Mouse (Mus musculus) heart, embryonic 13.5 days (tissue): Measurements from ENCODE around the gene Paqr7. TPM values are rescaled to one million over a fixed set of nuclear protein-coding genes. Genes with fewer than 3 reads are reported as not detected.

Experiments used
- ATAC-seq: fragments of 200-750 bp; cut with Nextera tagmentation; 2 replicates; pipeline ENCODE4 v1.8.0; 2017; ENCODE audit warnings: moderate TSS enrichment; ENCODE audit not compliant: insufficient number of reproducible peaks, low FRiP score, low TSS enrichment; ENCODE audit errors: extremely low read depth
- H3K27ac ChIP-seq: fragments of 300-500 bp; sonication (generic); replicated peaks from 2 replicates; pipeline ENCODE4 v1.5.1; 2015; ENCODE audit warnings: moderate library complexity, mild to moderate bottlenecking, inconsistent platforms
- H3K27me3 ChIP-seq: fragments of 300-500 bp; sonication (generic); replicated peaks from 2 replicates; pipeline ENCODE4 v1.6.1; 2015; ENCODE audit warnings: mild to moderate bottlenecking, inconsistent platforms
- H3K36me3 ChIP-seq: fragments of 300-500 bp; sonication (generic); 2 replicates; pipeline ENCODE4 v1.6.1; 2015; ENCODE audit warnings: mild to moderate bottlenecking, inconsistent platforms
- H3K4me1 ChIP-seq: fragments of 300-500 bp; sonication (generic); 2 replicates; pipeline ENCODE4 v1.6.1; 2015; ENCODE audit warnings: inconsistent platforms
- H3K4me2 ChIP-seq: fragments of 300-500 bp; sonication (generic); 2 replicates; pipeline ENCODE4 v1.6.1; 2015; ENCODE audit warnings: inconsistent platforms, mild to moderate bottlenecking, moderate library complexity
- H3K4me3 ChIP-seq: fragments of 300-500 bp; sonication (generic); 2 replicates; pipeline ENCODE4 v1.5.1; 2015; ENCODE audit warnings: moderate library complexity, mild to moderate bottlenecking, inconsistent platforms
- H3K9ac ChIP-seq: fragments of 300-500 bp; sonication (generic); 2 replicates; pipeline ENCODE4 v1.6.1; 2015; ENCODE audit warnings: inconsistent platforms, mild to moderate bottlenecking, moderate library complexity
- H3K9me3 ChIP-seq: fragments of 300-500 bp; sonication (generic); 2 replicates; pipeline ENCODE4 v1.6.1; 2016; ENCODE audit warnings: inconsistent platforms
- WGBS: fragments of 180-500 bp; shearing (Covaris S2); methylation state at CpG from one replicate; pipeline ENCODE4 v1.1.7; 2015; ENCODE audit warnings: mixed read lengths; 5-methylcytosine and 5-hydroxymethylcytosine counted together
- polyA plus RNA-seq: library from polyadenylated mRNA; unstranded; fragments of >200 nt; fragmentation: Nextera tagmentation; extraction: Ambion mirVana; gene quantifications from 2 replicates; pipeline ENCODE4 v1.2.1, GENCODE M21; 2015

The Paqr7 gene
- polyA plus RNA-seq, 1 experiment from 2014 or later, result 10.0 TPM

- no peak for ATAC-seq
- H3K36me3 ChIP-seq, result peaks cover 19% of the 10 kb centered on the region
- H3K27me3 ChIP-seq, result no peaks in the 10 kb centered on the region
- WGBS, result 85% methylated on average over 4 of the region's 4 CpGs
- no peaks in the 10 kb centered on the region for H3K4me1 ChIP-seq
- no peak overlapping the region for H3K4me2 ChIP-seq
- H3K9me3 ChIP-seq, result no peaks in the 10 kb centered on the region
- H3K9ac ChIP-seq, result no peak overlapping the region
- H3K4me3 ChIP-seq, result no peak overlapping the region
- no peak overlapping the region for H3K27ac ChIP-seq
These were observed 8.8 kb downstream of the Paqr7 start for GRCm38 (mm10) chr4:134505303-134505789.

DNA sequence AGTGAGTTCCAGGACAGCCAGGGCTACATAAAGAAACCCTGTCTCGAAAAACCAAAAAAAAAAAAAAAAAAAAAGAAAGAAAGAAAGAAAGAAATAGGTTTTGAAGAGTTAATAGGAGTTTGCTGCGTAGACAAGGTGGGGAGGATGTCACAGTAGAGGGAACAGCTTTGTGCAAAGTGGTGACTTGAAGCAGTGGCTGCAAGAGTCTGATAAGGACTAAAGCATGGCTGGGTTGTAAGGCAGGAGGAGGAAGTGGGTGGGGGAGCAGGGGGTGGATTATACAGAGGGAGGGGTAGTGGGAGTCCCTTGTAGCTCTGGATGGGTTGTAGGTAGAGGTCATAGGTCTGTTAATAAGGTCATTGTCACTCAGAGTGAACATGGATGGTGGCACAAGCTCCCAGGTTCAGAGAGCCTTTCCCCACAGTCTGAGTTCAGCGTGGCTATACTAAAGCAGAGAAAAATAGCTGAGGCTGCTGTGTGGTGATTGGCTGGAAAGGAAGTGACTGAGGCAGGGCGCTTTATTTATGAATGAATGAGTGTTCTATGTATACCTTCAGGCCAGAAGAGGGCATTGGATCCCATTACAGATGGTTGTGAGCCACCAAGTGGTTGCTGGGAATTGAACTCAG, 9.6 kb downstream of the Paqr7 start:
- Histone ChIP-seq H3K27me3 (no peaks in the 10 kb centered on the region), H3K27ac (no peak overlapping the region), H3K4me3 (no peak overlapping the region), H3K36me3 (peaks cover 19% of the 10 kb centered on the region), H3K9me3 (no peaks in the 10 kb centered on the region), H3K4me1 (peaks cover 1% of the 10 kb centered on the region), H3K4me2 (no peak overlapping the region), H3K9ac (no peak overlapping the region)
- 67% methylated on average over 3 of the region's 4 CpGs for WGBS
- ATAC-seq, result no peak

DNA sequence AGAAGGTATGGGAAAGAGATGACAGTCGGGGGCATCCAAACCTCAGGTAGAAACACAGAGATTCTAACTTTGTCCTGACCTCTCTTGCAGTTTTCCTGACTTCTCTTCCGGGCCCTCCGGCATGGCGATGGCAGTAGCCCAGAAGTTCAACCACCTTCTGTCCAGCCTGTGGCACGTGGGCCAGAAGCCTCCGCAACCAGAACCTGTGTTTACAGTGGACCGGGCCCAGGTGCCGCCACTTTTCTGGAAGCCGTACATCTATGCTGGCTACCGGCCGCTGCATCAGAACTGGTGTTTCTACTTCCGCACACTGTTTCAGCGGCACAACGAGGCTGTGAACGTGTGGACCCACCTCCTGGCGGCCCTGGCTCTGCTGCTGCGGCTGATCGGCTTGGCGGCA, 10.2 kb downstream of the Paqr7 start:
- WGBS, result 83% methylated on average over 19 of the region's 19 CpGs
- peaks cover 19% of the 10 kb centered on the region for H3K36me3 ChIP-seq

DNA sequence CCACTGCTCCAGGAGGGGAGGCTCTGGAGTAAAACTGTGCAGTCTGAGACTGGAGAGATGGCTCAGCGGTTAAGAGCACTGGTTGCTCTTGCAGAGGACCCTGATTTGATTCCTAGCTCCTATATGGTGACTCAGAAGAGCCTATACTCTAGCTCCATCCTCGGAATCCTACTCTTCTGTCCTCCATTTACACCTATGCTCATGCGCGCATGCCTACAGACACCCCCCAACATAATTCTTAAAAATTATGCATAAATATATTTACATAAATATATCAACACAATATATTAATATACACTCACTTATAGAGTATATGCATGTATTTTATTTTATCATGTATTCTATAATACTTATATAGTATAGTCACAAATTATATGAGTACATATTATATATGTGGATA, 13.9 kb downstream of the Paqr7 start:
- Histone ChIP-seq H3K27ac (no peak overlapping the region), H3K4me1 (peaks cover 41% of the 10 kb centered on the region), H3K4me2 (peak overlapping the region; percentile 95), H3K9me3 (no peaks in the 10 kb centered on the region), H3K36me3 (peaks cover 19% of the 10 kb centered on the region), H3K9ac (no peak overlapping the region), H3K27me3 (no peaks in the 10 kb centered on the region), H3K4me3 (peak overlapping the region; percentile 75)
- no peak for ATAC-seq
- 75% methylated on average over 4 of the region's 4 CpGs for WGBS

More for the DNA sequence above, 10.2 kb downstream of the Paqr7 start:
- H3K27me3 ChIP-seq, result no peaks in the 10 kb centered on the region
- no peak overlapping the region for H3K9ac ChIP-seq
- H3K9me3 ChIP-seq, result no peaks in the 10 kb centered on the region
- H3K4me2 ChIP-seq, result no peak overlapping the region
- peaks cover 8% of the 10 kb centered on the region for H3K4me1 ChIP-seq
- H3K27ac ChIP-seq, result no peak overlapping the region
- no peak overlapping the region for H3K4me3 ChIP-seq
- ATAC-seq, result no peak

- Histone ChIP-seq H3K4me2 (peak within 1 kb of the TSS; percentile 95), H3K36me3 (peaks cover 19% of the 10 kb centered on the region), H3K27ac (peak within 1 kb of the TSS; percentile 61), H3K27me3 (no peaks in the 10 kb centered on the region), H3K9ac (peak within 1 kb of the TSS; percentile 85), H3K9me3 (no peaks in the 10 kb centered on the region), H3K4me3 (peak within 1 kb of the TSS; percentile 75), H3K4me1 (peaks cover 46% of the 10 kb centered on the region)
- WGBS, result under 1% methylated on average over 42 of the region's 42 CpGs
- peak; percentile 88 for ATAC-seq
These were observed 14.4 kb downstream of the Paqr7 start, which contains the start of gene Aunip for GRCm38 (mm10) chr4:134510845-134511411. TSS of gene Aunip (plus strand) at chr4:134510999.

- Histone ChIP-seq H3K4me1 (peaks cover 54% of the 10 kb centered on the region), H3K9ac (peak overlapping the region; percentile 85), H3K4me2 (peak overlapping the region; percentile 95), H3K27me3 (no peaks in the 10 kb centered on the region), H3K9me3 (no peaks in the 10 kb centered on the region), H3K4me3 (peak overlapping the region; percentile 75), H3K27ac (no peak overlapping the region), H3K36me3 (peaks cover 18% of the 10 kb centered on the region)
- ATAC-seq, result no peak
- WGBS, result 57% methylated on average over 6 of the region's 6 CpGs
These were observed 15.2 kb downstream of the Paqr7 start for GRCm38 (mm10) chr4:134511730-134512129.

DNA sequence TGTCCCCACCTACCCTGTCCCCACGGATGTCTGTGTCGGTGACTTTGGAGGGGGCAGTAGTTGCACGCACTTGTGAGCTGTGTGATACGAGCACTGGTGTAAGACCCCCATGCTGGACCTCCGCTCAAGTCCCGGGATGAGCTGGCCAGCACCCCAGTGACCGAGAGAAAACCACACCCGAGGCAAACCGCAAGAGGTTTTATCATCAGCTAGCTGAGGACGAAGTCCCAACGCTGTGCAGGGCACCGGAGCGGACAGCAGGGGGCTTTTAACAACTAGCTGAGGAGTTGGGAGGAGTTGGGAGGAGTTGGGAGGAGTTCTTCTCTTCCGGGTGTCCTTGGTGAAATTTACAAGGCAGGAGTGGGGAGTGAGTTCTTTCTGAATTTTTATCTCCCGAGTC, 16.3 kb downstream of the Paqr7 start:
- H3K36me3 ChIP-seq, result peaks cover 7% of the 10 kb centered on the region
- H3K4me2 ChIP-seq, result peak overlapping the region; percentile 95
- 8% methylated on average over 15 of the region's 15 CpGs for WGBS
- no peak for ATAC-seq
- H3K4me3 ChIP-seq, result peak overlapping the region; percentile 43
- peak overlapping the region; percentile 76 for H3K9ac ChIP-seq
- H3K4me1 ChIP-seq, result peaks cover 65% of the 10 kb centered on the region
- peak overlapping the region; percentile 72; the same call in 1 of the 2 replicates for H3K27ac ChIP-seq
- no peaks in the 10 kb centered on the region for H3K27me3 ChIP-seq
- no peaks in the 10 kb centered on the region for H3K9me3 ChIP-seq

DNA sequence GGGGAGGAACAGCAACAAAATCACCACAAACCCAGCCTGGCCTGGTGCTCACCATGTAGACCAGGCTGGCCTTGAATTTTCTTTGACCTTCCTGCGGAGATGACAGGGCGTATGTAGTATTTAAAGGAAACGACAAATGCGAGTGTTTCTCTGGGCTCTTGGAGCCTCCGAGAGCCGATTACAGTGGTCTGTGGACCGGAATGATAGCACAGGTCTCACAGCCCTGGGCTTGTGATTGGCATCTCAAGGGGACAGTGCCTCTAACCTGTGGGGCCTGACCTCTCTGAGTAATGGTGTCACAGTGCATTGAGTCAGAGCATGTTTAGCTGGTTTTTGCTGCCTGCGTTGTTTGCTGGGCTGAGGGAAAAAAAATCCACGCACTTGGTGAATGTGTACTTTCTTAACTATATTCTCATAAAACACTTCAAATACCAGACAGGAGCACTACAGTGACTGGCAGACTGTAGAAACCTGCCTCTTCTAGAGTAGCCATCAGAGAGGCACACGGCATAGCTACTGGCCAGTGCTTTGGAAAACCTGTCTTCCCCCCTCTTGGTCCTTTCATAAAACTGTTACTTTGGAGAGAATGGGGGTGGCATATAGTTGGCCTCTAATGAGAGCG, 17.9 kb downstream of the Paqr7 start:
- ATAC-seq, result no peak
- 72% methylated on average over 11 of the region's 11 CpGs for WGBS
- Histone ChIP-seq H3K4me1 (peaks cover 74% of the 10 kb centered on the region), H3K9ac (peak overlapping the region; percentile 35; the same call in 1 of the 2 replicates), H3K4me3 (no peak overlapping the region), H3K9me3 (no peaks in the 10 kb centered on the region), H3K27ac (0 out of 2 replicates have a peak overlapping the region, but pooled peaks have one; percentile 2), H3K27me3 (no peaks in the 10 kb centered on the region), H3K4me2 (peak overlapping the region; percentile 14; the same call in 1 of the 2 replicates), H3K36me3 (no peaks in the 10 kb centered on the region)

- ATAC-seq, result no peak
- no peaks in the 10 kb centered on the region for H3K9me3 ChIP-seq
- peaks cover 4% of the 10 kb centered on the region for H3K36me3 ChIP-seq
- no peak overlapping the region for H3K4me3 ChIP-seq
- no peak overlapping the region for H3K4me2 ChIP-seq
- peak overlapping the region; percentile 99 for H3K27ac ChIP-seq
- WGBS, result 36% methylated on average over 7 of the region's 7 CpGs
- H3K27me3 ChIP-seq, result no peaks in the 10 kb centered on the region
- H3K9ac ChIP-seq, result 0 out of 2 replicates have a peak overlapping the region, but pooled peaks have one; percentile 25
- H3K4me1 ChIP-seq, result peaks cover 74% of the 10 kb centered on the region
These were observed 19.1 kb downstream of the Paqr7 start for GRCm38 (mm10) chr4:134515614-134516013.

GRCm38 (mm10) chr4:134516981-134517380, 20.5 kb downstream of the Paqr7 start:
- Histone ChIP-seq H3K36me3 (peaks cover 15% of the 10 kb centered on the region), H3K4me3 (peak overlapping the region; percentile 7; the same call in 1 of the 2 replicates), H3K4me1 (peaks cover 64% of the 10 kb centered on the region), H3K27ac (peak overlapping the region; percentile 99), H3K27me3 (no peaks in the 10 kb centered on the region), H3K9me3 (no peaks in the 10 kb centered on the region), H3K4me2 (peak overlapping the region; percentile 59), H3K9ac (peak overlapping the region; percentile 70)
- ATAC-seq, result no peak
- 26% methylated on average over 8 of the region's 8 CpGs for WGBS

DNA sequence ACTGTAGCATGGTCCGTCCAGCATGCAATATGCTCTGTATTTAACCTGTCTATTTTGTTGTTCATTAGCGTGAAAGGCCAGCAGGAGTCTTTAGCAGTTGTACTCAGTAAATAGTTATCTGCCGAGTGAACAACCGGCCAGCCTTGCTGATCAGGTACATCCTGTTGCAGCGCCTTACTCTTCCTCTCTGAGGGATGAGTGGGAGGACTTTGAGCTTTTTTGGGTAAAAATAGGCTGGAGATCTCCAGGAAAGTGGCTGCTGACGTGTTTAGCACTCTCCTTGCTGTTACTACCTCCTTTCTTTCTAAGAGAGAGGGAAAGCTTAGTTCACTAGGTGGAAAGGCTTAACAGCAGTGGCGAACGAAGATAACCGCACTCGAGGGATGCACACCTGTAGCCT, 21.2 kb downstream of the Paqr7 start:
- no peaks in the 10 kb centered on the region for H3K9me3 ChIP-seq
- WGBS, result 58% methylated on average over 10 of the region's 10 CpGs
- H3K36me3 ChIP-seq, result peaks cover 18% of the 10 kb centered on the region
- H3K4me2 ChIP-seq, result peak overlapping the region; percentile 59
- peak overlapping the region; percentile 67 for H3K9ac ChIP-seq
- H3K4me3 ChIP-seq, result peak overlapping the region; percentile 7; the same call in 1 of the 2 replicates
- no peaks in the 10 kb centered on the region for H3K27me3 ChIP-seq
- H3K27ac ChIP-seq, result peak overlapping the region; percentile 99
- peaks cover 56% of the 10 kb centered on the region for H3K4me1 ChIP-seq
- no peak for ATAC-seq
